Mouse (Mus musculus) megakaryocyte progenitor cell, adult 5-6 weeks (primary cell): ENCODE measurements around the gene Gm49320. TPM values are rescaled to one million over a fixed set of nuclear protein-coding genes. Genes with fewer than 3 reads are reported as not detected.

Experiments used
- ATAC-seq: replicated peaks from 2 replicates; pipeline ENCODE4 v1.8.0; 2016; ENCODE audit warnings: mild to moderate bottlenecking, moderate TSS enrichment, inconsistent platforms; ENCODE audit not compliant: poor library complexity
- total RNA-seq, 2 experiments: library from RNA; stranded (forward) in 1 of 2; stranded (reverse) in 1 of 2; fragments of 157-497, 149-512 nt in 1 of 2; fragments of 200-1000 nt in 1 of 2; gene quantifications; 2 replicates each; pipeline versions ENCODE4 v1.2.3 to v1.2.4; 2015 to 2017

The Gm49320 gene
- 1.2 and 2.6 TPM in 2 replicates for total RNA-seq (2015)
- not detected in 2 replicates for total RNA-seq (2017)

DNA sequence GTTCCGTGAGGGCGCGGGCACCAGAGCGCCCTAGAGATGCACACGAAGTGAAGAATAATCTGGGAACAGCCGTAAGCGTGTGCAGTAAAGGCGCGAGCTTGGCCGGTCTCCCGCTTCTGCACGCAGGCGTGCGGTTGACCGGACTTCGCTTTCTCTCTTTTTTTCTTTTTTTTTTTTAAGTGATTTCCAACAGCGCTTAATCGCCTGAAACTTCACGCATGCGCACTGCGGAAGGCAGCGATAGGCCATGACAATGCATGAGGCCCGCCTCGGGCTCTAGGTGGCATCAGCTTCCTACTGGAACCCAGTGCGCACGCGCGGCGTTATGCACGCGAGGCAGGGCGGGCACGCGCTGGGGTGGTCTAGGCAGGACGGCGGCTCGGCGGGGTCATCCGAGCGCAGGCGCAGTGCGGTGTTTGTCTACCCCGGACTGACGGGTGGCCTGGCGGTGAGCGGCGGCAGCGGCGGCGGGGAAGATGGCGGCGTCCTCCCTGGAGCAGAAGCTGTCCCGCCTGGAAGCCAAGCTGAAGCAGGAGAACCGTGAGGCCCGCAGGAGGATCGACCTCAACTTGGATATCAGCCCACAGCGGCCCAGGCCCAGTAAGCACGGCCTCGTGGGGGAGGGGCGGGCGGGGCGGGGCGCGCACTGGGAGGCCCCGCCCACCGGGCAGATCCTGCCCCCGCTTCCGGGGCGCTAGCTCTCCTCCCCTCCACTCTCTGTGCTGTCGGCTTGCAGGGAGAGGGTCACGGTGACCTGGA, at the start of gene Gm49320, which contains the start of gene Map2k7:
Gm49320 (plus strand) TSS at position 432 of the 759 bp plus-strand sequence.
Map2k7 (plus strand) TSS at position 307 of the 759 bp plus-strand sequence.
- peak; percentile 82 for ATAC-seq

GRCm38 (mm10) chr8:4189031-4189722, 49.5 kb upstream of the Gm49320 start:
- ATAC-seq: peak; percentile 74

GRCm38 (mm10) chr8:4192305-4192704, 46.4 kb upstream of the Gm49320 start:
- ATAC-seq: no peak

DNA sequence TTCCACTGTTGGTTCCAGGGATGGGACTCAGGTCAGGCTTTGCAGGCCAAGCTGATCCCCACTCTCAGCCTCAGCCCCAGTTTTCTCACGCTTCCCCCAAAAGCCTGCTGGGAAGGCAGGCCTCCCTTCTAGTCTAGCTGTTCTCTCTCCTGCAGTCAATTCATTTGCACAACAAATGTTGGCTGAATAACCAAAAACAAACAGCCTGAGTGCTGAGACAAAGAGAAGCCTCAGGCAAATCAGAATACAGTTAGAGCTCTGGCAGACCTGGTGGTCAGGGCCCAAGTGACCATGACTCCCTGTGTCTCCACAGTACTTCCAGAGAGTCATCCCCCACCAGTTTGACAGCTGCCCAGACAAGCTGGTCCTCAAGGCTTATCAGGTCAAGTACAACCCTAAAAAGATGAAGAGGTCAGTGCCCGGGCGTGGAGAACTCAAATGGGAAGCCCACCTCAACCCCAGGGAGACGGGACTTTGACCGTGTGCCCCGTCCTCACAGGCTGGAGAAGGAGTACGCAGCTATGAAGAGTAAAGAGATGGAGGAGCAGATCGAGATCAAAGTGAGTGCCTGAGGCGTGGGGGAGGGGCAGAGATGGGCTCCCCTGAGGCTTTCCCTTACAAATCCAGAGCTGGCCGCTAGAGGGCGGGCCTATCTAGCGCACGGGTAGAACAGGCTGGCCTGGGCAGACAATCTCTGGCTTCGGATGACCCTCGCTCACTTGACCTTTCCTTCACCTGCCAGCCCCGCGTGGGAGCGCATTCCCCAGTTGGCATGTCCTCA, 45.7 kb upstream of the Gm49320 start:
- peak; percentile 95 for ATAC-seq

DNA sequence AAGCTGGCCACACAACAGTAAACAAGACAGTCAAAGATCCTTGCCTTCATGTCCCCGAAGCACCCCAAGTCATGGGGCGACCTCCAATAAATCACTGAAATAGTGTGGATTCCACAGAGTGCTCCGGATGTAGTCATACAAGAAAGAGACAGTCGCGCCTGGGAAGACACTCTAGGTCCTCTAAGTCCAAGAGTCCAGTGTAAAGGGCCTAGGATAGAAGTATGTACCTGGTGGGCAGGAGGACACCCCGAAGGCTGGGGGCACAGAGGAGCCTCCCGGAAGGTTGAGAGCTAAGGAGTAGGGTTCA, 45.1 kb upstream of the Gm49320 start:
- no peak for ATAC-seq

DNA sequence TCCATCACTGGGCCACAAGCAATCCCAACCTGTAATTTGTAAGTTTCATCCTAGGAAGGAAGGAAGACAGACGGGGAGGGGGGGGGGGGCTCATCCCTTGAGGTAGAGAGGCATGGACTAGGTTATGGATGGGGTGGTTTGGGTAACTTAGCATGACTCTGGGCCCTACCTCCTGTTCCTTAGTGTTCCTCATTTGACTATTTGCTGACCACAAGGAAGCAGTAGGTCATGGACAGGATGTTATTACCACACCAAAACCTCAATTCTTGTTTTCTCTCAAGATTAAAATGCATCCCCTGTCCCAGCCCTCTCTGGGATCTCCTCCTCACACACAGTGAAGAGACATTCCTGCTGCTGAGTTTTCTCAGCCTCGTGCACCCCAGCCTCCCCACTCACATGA, 37.3 kb upstream of the Gm49320 start:
- ATAC-seq: peak; percentile 92

- no peak for ATAC-seq
Observed at GRCm38 (mm10) chr8:4205246-4206123, 33.2 kb upstream of the Gm49320 start.

- ATAC-seq: no peak
Observed at GRCm38 (mm10) chr8:4206182-4207015, 32.3 kb upstream of the Gm49320 start.

GRCm38 (mm10) chr8:4207016-4207350, 31.7 kb upstream of the Gm49320 start:
- ATAC-seq: no peak

GRCm38 (mm10) chr8:4211097-4211496, 27.6 kb upstream of the Gm49320 start:
- no peak for ATAC-seq

DNA sequence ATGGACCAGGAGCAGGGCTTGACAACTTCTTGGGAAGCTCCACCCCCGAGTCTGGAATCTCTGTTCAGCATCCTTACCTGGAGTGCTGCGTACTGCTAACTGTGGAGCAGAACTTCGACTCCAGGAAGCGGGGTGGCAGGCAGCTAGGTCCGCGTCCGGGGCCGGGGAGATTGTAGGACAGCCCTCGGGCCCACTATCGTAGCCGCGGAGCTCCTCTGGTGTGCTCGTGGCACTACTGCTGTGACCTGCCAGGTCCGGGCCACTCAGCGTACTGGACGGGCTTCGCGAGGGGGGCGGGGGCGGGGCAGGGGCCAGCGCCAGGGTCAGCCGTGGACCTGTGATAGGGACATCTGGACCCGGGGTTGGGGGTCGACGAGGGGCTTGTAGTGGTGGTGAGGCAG, 25.9 kb upstream of the Gm49320 start:
- ATAC-seq: peak; percentile 6; the same call in 1 of the 2 replicates

GRCm38 (mm10) chr8:4213210-4214005, 25.3 kb upstream of the Gm49320 start:
- ATAC-seq: peak; percentile 37

DNA sequence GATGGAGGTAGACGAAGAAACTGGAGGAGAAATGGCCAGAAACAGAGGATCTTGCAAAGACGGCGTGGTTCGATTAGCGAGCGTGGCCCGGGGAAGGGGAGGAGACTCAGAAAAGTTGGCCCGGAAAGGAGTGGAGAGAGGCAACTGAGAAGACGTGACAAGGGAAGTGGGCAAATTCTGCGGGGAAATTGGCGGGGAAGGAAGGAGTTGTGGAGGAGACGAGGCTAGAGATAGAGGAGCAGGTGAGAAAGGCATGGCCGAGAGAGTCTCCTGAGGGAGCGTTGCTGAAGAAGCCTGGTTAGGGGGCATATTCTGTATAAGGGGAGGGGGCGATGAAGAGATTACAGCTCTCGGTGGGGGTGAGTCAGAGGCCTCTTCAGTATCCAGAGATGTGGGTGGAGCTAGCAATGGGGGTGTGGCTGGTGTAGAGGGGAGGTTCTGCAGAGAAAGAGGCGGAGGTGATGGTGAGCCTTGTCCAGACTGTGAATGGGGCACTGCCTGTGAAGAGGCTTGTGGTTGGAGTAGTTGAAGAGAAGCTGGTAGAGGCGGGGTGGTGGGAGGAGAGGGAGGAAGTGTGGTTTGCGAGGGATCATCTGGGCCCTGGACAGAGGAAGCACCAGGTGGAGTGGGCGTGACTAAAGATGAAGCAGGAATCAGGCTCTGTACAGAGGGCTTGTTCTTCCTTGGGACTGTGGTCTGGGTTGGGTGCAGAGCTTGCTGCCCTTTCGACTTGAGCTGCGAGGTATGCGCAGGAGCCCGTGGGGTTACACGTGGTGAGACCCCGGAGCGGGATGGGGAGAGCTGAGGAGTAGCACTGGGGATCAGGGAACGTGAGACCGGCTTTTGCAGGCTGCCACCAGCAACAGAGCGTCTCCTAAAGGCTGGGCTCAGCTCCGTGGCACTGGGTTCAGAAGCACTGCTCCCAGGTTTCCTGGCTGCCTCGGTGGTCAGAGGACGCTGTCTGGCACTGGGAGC, 24.4 kb upstream of the Gm49320 start:
- ATAC-seq: peak; percentile 72

DNA sequence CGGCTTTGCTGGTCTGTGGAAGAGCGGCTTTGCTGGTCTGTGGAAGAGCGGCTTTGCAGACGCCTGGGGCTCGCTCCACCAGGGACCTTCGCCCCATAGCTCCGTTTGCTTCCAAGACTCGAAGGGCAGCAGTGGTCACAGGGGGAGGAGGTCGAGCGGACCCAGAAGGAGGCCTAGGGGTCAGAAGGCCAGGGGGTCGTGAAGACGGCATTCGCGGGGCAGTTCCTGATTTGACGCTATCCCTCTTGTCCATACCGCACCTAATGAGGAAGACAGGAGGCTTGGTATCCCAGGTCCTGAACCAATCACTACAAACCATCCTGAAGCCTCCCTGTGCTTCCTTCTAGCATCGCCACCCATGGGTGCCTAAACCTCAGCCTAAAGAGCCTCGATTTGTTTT, 22.4 kb upstream of the Gm49320 start:
- ATAC-seq: no peak

DNA sequence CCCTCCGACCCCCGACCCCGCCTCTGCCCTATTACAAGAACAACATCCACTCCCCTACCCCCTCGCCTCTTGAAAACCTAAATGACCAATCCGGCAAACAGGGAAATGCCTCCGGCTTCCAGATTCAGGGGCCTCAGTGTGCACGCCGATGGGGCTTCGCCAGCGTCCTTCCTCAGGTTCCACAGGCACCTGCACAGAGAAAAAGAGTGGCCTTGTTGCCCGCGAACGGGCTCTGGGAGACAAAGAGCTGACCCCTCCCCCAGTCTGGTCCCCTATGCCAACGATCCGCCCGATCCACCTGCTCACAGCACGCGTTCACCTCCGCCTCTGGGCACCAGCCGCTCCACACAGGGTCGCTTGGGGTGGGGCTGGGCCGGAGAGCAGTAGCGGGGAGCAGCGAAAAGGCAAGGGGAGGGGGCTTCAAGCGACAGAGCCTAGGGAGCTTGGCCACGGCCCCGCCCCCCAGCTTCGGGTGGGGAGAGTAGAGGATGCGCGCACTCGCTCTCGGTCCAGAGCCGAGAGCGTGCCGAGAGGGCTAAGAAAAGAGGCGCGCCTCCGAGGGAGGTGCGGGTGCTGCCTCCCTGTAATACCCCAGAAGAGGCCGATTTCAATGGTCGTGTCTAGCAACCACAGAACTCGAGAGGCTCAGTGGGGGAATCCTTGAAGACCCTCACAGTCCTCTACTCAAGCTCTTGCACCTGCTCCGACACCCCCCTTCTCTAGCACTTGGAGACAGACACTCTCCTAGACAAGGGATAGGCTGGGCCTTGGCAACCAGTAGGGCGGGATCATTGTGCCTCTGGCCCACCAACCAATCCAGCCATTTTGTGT, 21.7 kb upstream of the Gm49320 start, which contains the start of gene Prr36:
Prr36 (minus strand) TSS at position 669 of the 831 bp plus-strand sequence.
- ATAC-seq: no peak

GRCm38 (mm10) chr8:4219617-4220016, 19.0 kb upstream of the Gm49320 start:
- no peak for ATAC-seq

DNA sequence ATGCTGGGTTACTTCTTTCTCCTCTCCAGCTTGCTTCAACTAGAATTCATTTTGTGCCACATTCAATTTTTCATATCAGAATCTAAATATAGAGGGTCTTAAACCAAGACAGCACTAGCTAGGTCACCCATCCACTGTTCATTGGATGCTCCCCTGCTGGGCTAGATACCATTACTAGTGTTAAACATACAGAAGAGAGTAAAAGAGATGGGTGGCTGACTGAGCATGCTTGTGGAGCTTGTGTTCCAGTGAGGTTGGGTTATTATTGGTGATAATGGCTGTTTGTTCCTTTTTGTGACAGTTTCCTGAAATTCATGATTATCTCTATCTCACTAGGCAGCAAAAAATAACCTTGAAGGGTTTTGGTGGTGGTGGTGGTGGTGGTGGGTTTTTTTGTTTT, 16.6 kb upstream of the Gm49320 start:
- no peak for ATAC-seq
